Mouse (Mus musculus): ENCODE data around the gene Actbl2. TPM values are rescaled to one million over a fixed set of nuclear protein-coding genes. Genes with fewer than 3 reads are reported as not detected.

Gene Actbl2
- polyA plus RNA-seq, 1 experiment from 2014 or later = not detected

GRCm38 (mm10) chr13:111251106-111251505 is 3.7 kb upstream of the Actbl2 start:
- no peak for ATAC-seq (ENCODE audit: insufficient number of reproducible peaks, insufficient read depth, low FRiP score, low TSS enrichment, low read depth)
- H3K4me2 ChIP-seq = no peak overlapping the region
- H3K27ac ChIP-seq = no peak overlapping the region
- H3K9me3 ChIP-seq = no peaks in the 10 kb centered on the region
- no peaks in the 10 kb centered on the region for H3K4me1 ChIP-seq (replicated peaks)
- no peaks in the 10 kb centered on the region for H3K36me3 ChIP-seq
- H3K4me3 ChIP-seq (replicated peaks) = no peak overlapping the region
- no peak overlapping the region for H3K9ac ChIP-seq (replicated peaks)
- no peaks in the 10 kb centered on the region for H3K27me3 ChIP-seq
- WGBS = 92% methylated on average over 5 of the region's 5 CpGs

GRCm38 (mm10) chr13:111251795-111252194 is 3.0 kb upstream of the Actbl2 start:
- Histone ChIP-seq H3K4me1 (replicated peaks) (no peaks in the 10 kb centered on the region), H3K9me3 (no peaks in the 10 kb centered on the region), H3K27me3 (no peaks in the 10 kb centered on the region), H3K36me3 (no peaks in the 10 kb centered on the region), H3K9ac (replicated peaks) (no peak overlapping the region), H3K4me3 (replicated peaks) (no peak overlapping the region), H3K4me2 (no peak overlapping the region), H3K27ac (no peak overlapping the region)
- ATAC-seq (ENCODE audit: insufficient number of reproducible peaks, insufficient read depth, low FRiP score, low TSS enrichment, low read depth) = no peak
- WGBS = 76% methylated on average over 5 of the region's 5 CpGs

GRCm38 (mm10) chr13:111258016-111258415 is 3.2 kb downstream of the Actbl2 start:
- no peak overlapping the region for H3K4me3 ChIP-seq (replicated peaks)
- H3K9ac ChIP-seq (replicated peaks) = no peak overlapping the region
- H3K9me3 ChIP-seq = no peaks in the 10 kb centered on the region
- WGBS = 80% methylated on average over 4 of the region's 4 CpGs
- no peak for ATAC-seq (ENCODE audit: insufficient number of reproducible peaks, insufficient read depth, low FRiP score, low TSS enrichment, low read depth)
- H3K27me3 ChIP-seq = no peaks in the 10 kb centered on the region
- H3K4me1 ChIP-seq (replicated peaks) = peaks cover 12% of the 10 kb centered on the region; the same call in 1 of the 2 replicates
- no peaks in the 10 kb centered on the region for H3K36me3 ChIP-seq
- no peak overlapping the region for H3K4me2 ChIP-seq
- H3K27ac ChIP-seq = no peak overlapping the region

- no peaks in the 10 kb centered on the region for H3K36me3 ChIP-seq
- no peaks in the 10 kb centered on the region for H3K9me3 ChIP-seq
- H3K9ac ChIP-seq (replicated peaks) = no peak overlapping the region
- no peak overlapping the region; the same call in 1 of the 2 replicates for H3K27ac ChIP-seq
- ATAC-seq (ENCODE audit: insufficient number of reproducible peaks, insufficient read depth, low FRiP score, low TSS enrichment, low read depth) = no peak
- no peaks in the 10 kb centered on the region for H3K27me3 ChIP-seq
- H3K4me3 ChIP-seq (replicated peaks) = no peak overlapping the region
- 83% methylated on average over 11 of the region's 11 CpGs for WGBS
- H3K4me1 ChIP-seq (replicated peaks) = peaks cover 12% of the 10 kb centered on the region; the same call in 1 of the 2 replicates
- no peak overlapping the region for H3K4me2 ChIP-seq
These were observed 3.7 kb downstream of the Actbl2 start for GRCm38 (mm10) chr13:111258424-111259092.

GRCm38 (mm10) chr13:111259093-111259491 is 4.3 kb downstream of the Actbl2 start:
- Histone ChIP-seq H3K4me2 (no peak overlapping the region), H3K36me3 (no peaks in the 10 kb centered on the region), H3K4me3 (replicated peaks) (no peak overlapping the region), H3K27ac (peak overlapping the region; percentile 74), H3K9ac (replicated peaks) (no peak overlapping the region), H3K9me3 (no peaks in the 10 kb centered on the region), H3K4me1 (replicated peaks) (peaks cover 12% of the 10 kb centered on the region; the same call in 1 of the 2 replicates), H3K27me3 (no peaks in the 10 kb centered on the region)
- no peak for ATAC-seq (ENCODE audit: insufficient number of reproducible peaks, insufficient read depth, low FRiP score, low TSS enrichment, low read depth)
- 78% methylated on average over 6 of the region's 6 CpGs for WGBS

- H3K4me2 ChIP-seq = no peak overlapping the region
- peaks cover 12% of the 10 kb centered on the region; the same call in 1 of the 2 replicates for H3K4me1 ChIP-seq (replicated peaks)
- no peaks in the 10 kb centered on the region for H3K9me3 ChIP-seq
- H3K36me3 ChIP-seq = no peaks in the 10 kb centered on the region
- peak overlapping the region; percentile 74 for H3K27ac ChIP-seq
- WGBS = 26% methylated on average over 7 of the region's 7 CpGs
- H3K27me3 ChIP-seq = no peaks in the 10 kb centered on the region
- H3K9ac ChIP-seq (replicated peaks) = no peak overlapping the region
- peak; percentile 64; the same call in 1 of the 2 replicates for ATAC-seq (ENCODE audit: insufficient number of reproducible peaks, insufficient read depth, low FRiP score, low TSS enrichment, low read depth)
- no peak overlapping the region for H3K4me3 ChIP-seq (replicated peaks)
These were observed 4.9 kb downstream of the Actbl2 start for GRCm38 (mm10) chr13:111259711-111260110.

- no peak overlapping the region for H3K9ac ChIP-seq (replicated peaks)
- 75% methylated on average over 2 of the region's 2 CpGs for WGBS
- H3K27me3 ChIP-seq = no peaks in the 10 kb centered on the region
- H3K9me3 ChIP-seq = no peaks in the 10 kb centered on the region
- H3K4me1 ChIP-seq (replicated peaks) = peaks cover 24% of the 10 kb centered on the region
- ATAC-seq (ENCODE audit: insufficient number of reproducible peaks, insufficient read depth, low FRiP score, low TSS enrichment, low read depth) = no peak
- H3K36me3 ChIP-seq = no peaks in the 10 kb centered on the region
- H3K4me2 ChIP-seq = no peak overlapping the region
- H3K27ac ChIP-seq = no peak overlapping the region
- H3K4me3 ChIP-seq (replicated peaks) = no peak overlapping the region
These were observed 8.4 kb downstream of the Actbl2 start for GRCm38 (mm10) chr13:111263186-111263585.

- 0 out of 2 replicates have a peak overlapping the region, but pooled peaks have one; percentile 41 for H3K27ac ChIP-seq
- H3K9ac ChIP-seq (replicated peaks) = no peak overlapping the region
- no peaks in the 10 kb centered on the region for H3K9me3 ChIP-seq
- H3K4me3 ChIP-seq (replicated peaks) = no peak overlapping the region
- ATAC-seq (ENCODE audit: insufficient number of reproducible peaks, insufficient read depth, low FRiP score, low TSS enrichment, low read depth) = no peak
- no peaks in the 10 kb centered on the region for H3K36me3 ChIP-seq
- no peak overlapping the region for H3K4me2 ChIP-seq
- WGBS = 83% methylated on average over 3 of the region's 3 CpGs
- no peaks in the 10 kb centered on the region for H3K27me3 ChIP-seq
- H3K4me1 ChIP-seq (replicated peaks) = peaks cover 22% of the 10 kb centered on the region
These were observed 8.9 kb downstream of the Actbl2 start for GRCm38 (mm10) chr13:111263758-111264157.

- Histone ChIP-seq H3K9ac (replicated peaks) (no peak overlapping the region), H3K4me1 (replicated peaks) (peaks cover 12% of the 10 kb centered on the region), H3K4me2 (no peak overlapping the region), H3K36me3 (no peaks in the 10 kb centered on the region), H3K27ac (no peak overlapping the region), H3K4me3 (replicated peaks) (no peak overlapping the region), H3K9me3 (no peaks in the 10 kb centered on the region), H3K27me3 (no peaks in the 10 kb centered on the region)
- 75% methylated on average over 4 of the region's 4 CpGs for WGBS
- no peak for ATAC-seq (ENCODE audit: insufficient number of reproducible peaks, insufficient read depth, low FRiP score, low TSS enrichment, low read depth)
These were observed 10.6 kb downstream of the Actbl2 start for GRCm38 (mm10) chr13:111265231-111266000.

GRCm38 (mm10) chr13:111266855-111267254 is 12.0 kb downstream of the Actbl2 start:
- 75% methylated on average over 5 of the region's 5 CpGs for WGBS

GRCm38 (mm10) chr13:111268992-111269391 is 14.2 kb downstream of the Actbl2 start:
- WGBS = 84% methylated on average over 5 of the region's 5 CpGs
- H3K4me3 ChIP-seq (replicated peaks) = no peak overlapping the region
- no peak overlapping the region for H3K4me2 ChIP-seq
- no peak overlapping the region for H3K27ac ChIP-seq
- no peaks in the 10 kb centered on the region for H3K9me3 ChIP-seq
- H3K4me1 ChIP-seq (replicated peaks) = peaks cover 12% of the 10 kb centered on the region
- ATAC-seq (ENCODE audit: insufficient number of reproducible peaks, insufficient read depth, low FRiP score, low TSS enrichment, low read depth) = no peak
- no peaks in the 10 kb centered on the region for H3K36me3 ChIP-seq
- no peaks in the 10 kb centered on the region for H3K27me3 ChIP-seq
- no peak overlapping the region for H3K9ac ChIP-seq (replicated peaks)

More at GRCm38 (mm10) chr13:111266855-111267254, 12.0 kb downstream of the Actbl2 start:
- no peak for ATAC-seq (ENCODE audit: insufficient number of reproducible peaks, insufficient read depth, low FRiP score, low TSS enrichment, low read depth)
- H3K4me2 ChIP-seq = no peak overlapping the region
- no peaks in the 10 kb centered on the region for H3K36me3 ChIP-seq
- H3K4me1 ChIP-seq (replicated peaks) = peaks cover 12% of the 10 kb centered on the region
- no peak overlapping the region for H3K4me3 ChIP-seq (replicated peaks)
- no peak overlapping the region for H3K9ac ChIP-seq (replicated peaks)
- H3K27me3 ChIP-seq = no peaks in the 10 kb centered on the region
- 0 out of 2 replicates have a peak overlapping the region, but pooled peaks have one; percentile 53 for H3K27ac ChIP-seq
- H3K9me3 ChIP-seq = no peaks in the 10 kb centered on the region

Data from limb, embryonic 12.5 days (tissue).